Mouse (Mus musculus): ENCODE data around the gene Slc27a4. TPM values are rescaled to one million over a fixed set of nuclear protein-coding genes. Genes with fewer than 3 reads are reported as not detected.

Slc27a4 gene
- polyA plus RNA-seq, 1 experiment from 2014 or later: 17.9 TPM

GRCm38 (mm10) chr2:29846061-29846853, 43.8 kb downstream of the Slc27a4 start:
- Histone ChIP-seq H3K27me3 (ENCODE audit: control insufficient read depth, insufficient read depth, low read length) (peaks cover 2% of the 10 kb centered on the region; the same call in 1 of the 2 replicates), H3K36me3 (ENCODE audit: control insufficient read depth, insufficient read depth, low read length) (no peaks in the 10 kb centered on the region), H3K27ac (ENCODE audit: low read depth, low read length) (peak overlapping the region; percentile 100), H3K9me3 (ENCODE audit: control insufficient read depth, low read length) (no peaks in the 10 kb centered on the region), H3K9ac (ENCODE audit: low read depth, low read length) (peak overlapping the region; percentile 100), H3K4me2 (replicated peaks; ENCODE audit: low read depth, low read length) (peak overlapping the region; percentile 80), H3K4me3 (ENCODE audit: low read depth, low read length) (peak overlapping the region; percentile 95), H3K4me1 (replicated peaks; ENCODE audit: control insufficient read depth, insufficient read depth, low read length) (peaks cover 39% of the 10 kb centered on the region)
- ATAC-seq (ENCODE audit: low FRiP score) (peak; percentile 71), DNase-seq (ENCODE audit: low spot score) (peak; percentile 88)
- WGBS: 2% methylated on average over 38 of the region's 47 CpGs

- Histone ChIP-seq H3K9ac (ENCODE audit: low read depth, low read length) (peak overlapping the region; percentile 100), H3K4me2 (replicated peaks; ENCODE audit: low read depth, low read length) (peak overlapping the region; percentile 80), H3K36me3 (ENCODE audit: control insufficient read depth, insufficient read depth, low read length) (no peaks in the 10 kb centered on the region), H3K27me3 (ENCODE audit: control insufficient read depth, insufficient read depth, low read length) (peaks cover 2% of the 10 kb centered on the region; the same call in 1 of the 2 replicates), H3K4me1 (replicated peaks; ENCODE audit: control insufficient read depth, insufficient read depth, low read length) (peaks cover 36% of the 10 kb centered on the region), H3K27ac (ENCODE audit: low read depth, low read length) (peak overlapping the region; percentile 100), H3K9me3 (ENCODE audit: control insufficient read depth, low read length) (no peaks in the 10 kb centered on the region), H3K4me3 (ENCODE audit: low read depth, low read length) (peak overlapping the region; percentile 95)
- DNase-seq (ENCODE audit: low spot score): no peak
- WGBS: 20% methylated on average over 3 of the region's 3 CpGs
- no peak for ATAC-seq (ENCODE audit: low FRiP score)
Measured at GRCm38 (mm10) chr2:29846911-29847310, 44.5 kb downstream of the Slc27a4 start.

GRCm38 (mm10) chr2:29849041-29849440, 46.6 kb downstream of the Slc27a4 start:
- no peaks in the 10 kb centered on the region for H3K9me3 ChIP-seq (ENCODE audit: control insufficient read depth, low read length)
- no peak overlapping the region for H3K9ac ChIP-seq (ENCODE audit: low read depth, low read length)
- 46% methylated on average over 8 of the region's 8 CpGs for WGBS
- DNase-seq (ENCODE audit: low spot score) (no peak), ATAC-seq (ENCODE audit: low FRiP score) (no peak)
- peak overlapping the region; percentile 100 for H3K27ac ChIP-seq (ENCODE audit: low read depth, low read length)
- peaks cover 2% of the 10 kb centered on the region; the same call in 1 of the 2 replicates for H3K27me3 ChIP-seq (ENCODE audit: control insufficient read depth, insufficient read depth, low read length)
- H3K4me1 ChIP-seq (replicated peaks; ENCODE audit: control insufficient read depth, insufficient read depth, low read length): peaks cover 40% of the 10 kb centered on the region
- H3K4me3 ChIP-seq (ENCODE audit: low read depth, low read length): no peak overlapping the region
- no peak overlapping the region for H3K4me2 ChIP-seq (replicated peaks; ENCODE audit: low read depth, low read length)
- no peaks in the 10 kb centered on the region for H3K36me3 ChIP-seq (ENCODE audit: control insufficient read depth, insufficient read depth, low read length)

- no peaks in the 10 kb centered on the region for H3K9me3 ChIP-seq (ENCODE audit: control insufficient read depth, low read length)
- WGBS: 27% methylated on average over 5 of the region's 5 CpGs
Measured at GRCm38 (mm10) chr2:29849841-29850480, 47.5 kb downstream of the Slc27a4 start.

GRCm38 (mm10) chr2:29852957-29853485, 50.6 kb downstream of the Slc27a4 start:
- H3K4me1 ChIP-seq (replicated peaks; ENCODE audit: control insufficient read depth, insufficient read depth, low read length): peaks cover 57% of the 10 kb centered on the region
- no peaks in the 10 kb centered on the region for H3K27me3 ChIP-seq (ENCODE audit: control insufficient read depth, insufficient read depth, low read length)
- DNase-seq (ENCODE audit: low spot score) (no peak), ATAC-seq (ENCODE audit: low FRiP score) (peak; percentile 20; the same call in 1 of the 2 replicates)
- WGBS: 26% methylated on average over 4 of the region's 4 CpGs
- no peaks in the 10 kb centered on the region for H3K36me3 ChIP-seq (ENCODE audit: control insufficient read depth, insufficient read depth, low read length)
- H3K4me3 ChIP-seq (ENCODE audit: low read depth, low read length): no peak overlapping the region
- peak overlapping the region; percentile 46; the same call in 1 of the 2 replicates for H3K9ac ChIP-seq (ENCODE audit: low read depth, low read length)
- no peaks in the 10 kb centered on the region for H3K9me3 ChIP-seq (ENCODE audit: control insufficient read depth, low read length)
- H3K4me2 ChIP-seq (replicated peaks; ENCODE audit: low read depth, low read length): no peak overlapping the region
- H3K27ac ChIP-seq (ENCODE audit: low read depth, low read length): peak overlapping the region; percentile 89

More at GRCm38 (mm10) chr2:29849841-29850480, 47.5 kb downstream of the Slc27a4 start:
- Histone ChIP-seq H3K9ac (ENCODE audit: low read depth, low read length) (0 out of 2 replicates have a peak overlapping the region, but pooled peaks have one; percentile 28), H3K4me2 (replicated peaks; ENCODE audit: low read depth, low read length) (no peak overlapping the region), H3K27ac (ENCODE audit: low read depth, low read length) (peak overlapping the region; percentile 100), H3K27me3 (ENCODE audit: control insufficient read depth, insufficient read depth, low read length) (no peaks in the 10 kb centered on the region), H3K4me3 (ENCODE audit: low read depth, low read length) (no peak overlapping the region), H3K36me3 (ENCODE audit: control insufficient read depth, insufficient read depth, low read length) (no peaks in the 10 kb centered on the region), H3K4me1 (replicated peaks; ENCODE audit: control insufficient read depth, insufficient read depth, low read length) (peaks cover 41% of the 10 kb centered on the region)
- no peak for ATAC-seq (ENCODE audit: low FRiP score)
- no peak for DNase-seq (ENCODE audit: low spot score)

- ATAC-seq (ENCODE audit: low FRiP score) (no peak), DNase-seq (ENCODE audit: low spot score) (no peak)
- H3K4me3 ChIP-seq (ENCODE audit: low read depth, low read length): no peak overlapping the region
- no peak overlapping the region for H3K9ac ChIP-seq (ENCODE audit: low read depth, low read length)
- WGBS: 55% methylated on average over 5 of the region's 5 CpGs
- peak overlapping the region; percentile 89 for H3K27ac ChIP-seq (ENCODE audit: low read depth, low read length)
- no peak overlapping the region for H3K4me2 ChIP-seq (replicated peaks; ENCODE audit: low read depth, low read length)
- H3K4me1 ChIP-seq (replicated peaks; ENCODE audit: control insufficient read depth, insufficient read depth, low read length): peaks cover 54% of the 10 kb centered on the region
- no peaks in the 10 kb centered on the region for H3K9me3 ChIP-seq (ENCODE audit: control insufficient read depth, low read length)
- H3K27me3 ChIP-seq (ENCODE audit: control insufficient read depth, insufficient read depth, low read length): no peaks in the 10 kb centered on the region
- H3K36me3 ChIP-seq (ENCODE audit: control insufficient read depth, insufficient read depth, low read length): no peaks in the 10 kb centered on the region
Measured at GRCm38 (mm10) chr2:29853736-29854135, 51.3 kb downstream of the Slc27a4 start.

- 39% methylated on average over 10 of the region's 10 CpGs for WGBS
- no peak overlapping the region; the same call in 1 of the 2 replicates for H3K4me2 ChIP-seq (replicated peaks; ENCODE audit: low read depth, low read length)
- no peaks in the 10 kb centered on the region for H3K9me3 ChIP-seq (ENCODE audit: control insufficient read depth, low read length)
- no peaks in the 10 kb centered on the region for H3K36me3 ChIP-seq (ENCODE audit: control insufficient read depth, insufficient read depth, low read length)
- peak overlapping the region; percentile 58 for H3K9ac ChIP-seq (ENCODE audit: low read depth, low read length)
- no peak overlapping the region for H3K4me3 ChIP-seq (ENCODE audit: low read depth, low read length)
- DNase-seq (ENCODE audit: low spot score) (no peak), ATAC-seq (ENCODE audit: low FRiP score) (peak; percentile 68)
- H3K27ac ChIP-seq (ENCODE audit: low read depth, low read length): peak overlapping the region; percentile 97
- peaks cover 47% of the 10 kb centered on the region for H3K4me1 ChIP-seq (replicated peaks; ENCODE audit: control insufficient read depth, insufficient read depth, low read length)
- H3K27me3 ChIP-seq (ENCODE audit: control insufficient read depth, insufficient read depth, low read length): no peaks in the 10 kb centered on the region
Measured at GRCm38 (mm10) chr2:29855585-29856210, 53.3 kb downstream of the Slc27a4 start.

GRCm38 (mm10) chr2:29856451-29857260, 54.2 kb downstream of the Slc27a4 start:
- no peak overlapping the region for H3K4me3 ChIP-seq (ENCODE audit: low read depth, low read length)
- 11% methylated on average over 16 of the region's 19 CpGs for WGBS
- H3K9ac ChIP-seq (ENCODE audit: low read depth, low read length): peak overlapping the region; percentile 58
- H3K9me3 ChIP-seq (ENCODE audit: control insufficient read depth, low read length): no peaks in the 10 kb centered on the region
- peak overlapping the region; percentile 17; the same call in 1 of the 2 replicates for H3K4me2 ChIP-seq (replicated peaks; ENCODE audit: low read depth, low read length)
- no peaks in the 10 kb centered on the region for H3K36me3 ChIP-seq (ENCODE audit: control insufficient read depth, insufficient read depth, low read length)
- H3K27me3 ChIP-seq (ENCODE audit: control insufficient read depth, insufficient read depth, low read length): no peaks in the 10 kb centered on the region
- H3K27ac ChIP-seq (ENCODE audit: low read depth, low read length): peak overlapping the region; percentile 97
- peaks cover 47% of the 10 kb centered on the region for H3K4me1 ChIP-seq (replicated peaks; ENCODE audit: control insufficient read depth, insufficient read depth, low read length)
- ATAC-seq (ENCODE audit: low FRiP score): peak; percentile 63
- DNase-seq (ENCODE audit: low spot score): peak; percentile 64
